Mouse (Mus musculus) urinary bladder, postnatal 4 days (tissue): Measurements from ENCODE around the gene Gm20425.
"Not testable (repeated sequence)": the region's sequence is repeated elsewhere in the genome, so short reads cannot be mapped to it uniquely, and the experiment has no call there.

Experiments
- DNase-seq, 2 experiments: peaks; one replicate each; pipeline ENCODE4 v3.0.0; 2021 to 2022; ENCODE audit warnings: low spot score in 2 of 2

The Gm20425 gene

GRCm38 (mm10) chr9:103224721-103225120 lies 5.4 kb downstream of the Gm20425 start:
- no peak for DNase-seq

DNA sequence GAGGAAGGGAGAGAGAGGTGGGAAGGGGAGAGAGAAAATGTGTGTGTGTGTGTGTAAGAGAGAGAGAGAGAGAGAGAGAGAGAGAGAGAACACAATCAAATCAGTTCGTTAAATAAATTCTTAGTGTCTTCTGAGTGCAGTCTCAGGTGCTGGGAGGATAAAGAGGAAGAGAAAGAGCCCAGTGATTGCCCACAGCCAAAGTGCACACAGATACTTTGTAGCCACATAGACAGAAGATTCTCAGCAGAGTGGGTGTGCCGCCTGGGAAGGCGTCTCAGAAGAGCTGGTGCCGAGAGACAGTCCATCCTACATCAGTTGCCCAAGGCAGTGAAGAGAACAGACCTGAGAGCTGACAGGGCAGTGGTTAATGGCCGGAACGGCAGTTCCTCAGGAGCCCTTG lies 15.8 kb downstream of the Gm20425 start:
- no peak for DNase-seq

- DNase-seq, result no peak
Observed at GRCm38 (mm10) chr9:103213631-103214030, 16.5 kb downstream of the Gm20425 start.

DNA sequence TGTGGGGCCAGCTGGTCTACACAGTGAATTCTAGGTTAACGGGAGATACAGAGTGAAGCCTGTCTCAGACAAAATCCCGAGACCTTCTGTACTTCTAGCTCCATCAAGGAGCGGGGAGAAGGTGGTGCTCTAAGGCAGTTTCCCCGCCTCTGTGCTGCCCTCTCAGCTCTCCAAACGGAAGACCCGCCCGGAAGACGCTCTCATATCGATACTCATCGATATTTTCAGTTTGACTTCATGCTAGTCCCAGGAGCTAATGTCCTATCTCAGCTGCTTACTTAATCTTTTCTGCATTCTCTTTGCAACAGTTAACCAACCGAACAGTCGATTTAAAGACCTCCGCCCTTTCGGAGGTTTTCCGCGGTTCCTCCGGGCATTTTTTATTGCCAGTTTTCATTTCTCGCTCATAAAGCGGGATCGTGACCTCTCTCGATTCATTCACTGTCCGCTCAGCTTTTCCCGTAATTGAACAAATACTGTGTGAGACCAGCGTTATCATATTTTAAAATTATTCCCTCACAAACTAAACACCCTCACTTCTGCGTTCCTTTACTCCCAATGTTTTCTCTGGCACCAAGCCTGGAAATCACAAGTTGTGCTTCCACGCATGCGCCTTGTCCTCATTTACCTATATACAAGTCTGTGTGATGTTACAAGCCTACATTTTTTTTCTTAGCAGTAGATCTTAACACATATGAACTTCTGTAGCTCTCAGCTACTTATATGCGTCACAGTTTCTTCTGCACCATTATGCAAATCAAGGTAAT lies 17.3 kb downstream of the Gm20425 start:
- no peak for DNase-seq

DNA sequence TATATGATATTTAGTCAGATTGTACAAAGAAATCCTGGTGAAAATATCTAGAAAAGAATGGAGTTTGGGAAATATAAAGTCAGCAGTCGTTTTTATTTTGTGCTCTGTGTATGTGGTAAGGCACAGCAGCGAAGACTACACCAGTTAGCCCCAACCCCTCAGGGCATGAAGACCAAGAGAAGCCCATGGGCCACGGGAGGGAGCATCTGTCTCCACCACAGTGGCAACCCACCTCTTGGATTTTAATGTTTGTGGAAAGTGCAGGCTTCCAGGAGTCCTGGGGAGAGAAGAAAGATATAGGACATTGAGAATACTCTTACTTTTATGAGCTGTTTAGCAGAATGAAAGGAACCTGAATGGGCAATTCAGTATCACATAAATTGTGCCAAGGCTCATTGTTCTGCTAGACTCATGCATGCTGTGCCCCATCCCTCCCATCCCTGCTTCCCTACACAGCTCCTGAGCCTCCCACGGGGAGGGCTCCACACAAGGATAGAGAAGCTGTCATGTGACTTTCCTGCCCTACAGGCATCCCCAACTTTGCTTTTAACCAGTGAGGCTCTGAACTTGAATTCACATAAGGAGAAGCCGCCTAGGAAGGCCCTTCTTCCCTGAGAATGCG lies 21.2 kb downstream of the Gm20425 start:
- no peak for DNase-seq

- peak in 1 of 2 experiments; percentile 44 for DNase-seq
Observed at GRCm38 (mm10) chr9:103207846-103208245, 22.3 kb downstream of the Gm20425 start.

- no peak for DNase-seq
Observed at GRCm38 (mm10) chr9:103205786-103206185, 24.3 kb downstream of the Gm20425 start.

- peak; percentile 88 to 93 for DNase-seq
Observed at GRCm38 (mm10) chr9:103201561-103202260, 28.4 kb downstream of the Gm20425 start, which contains the start of gene Srprb. Srprb (minus strand) TSS chr9:103202137.

DNA sequence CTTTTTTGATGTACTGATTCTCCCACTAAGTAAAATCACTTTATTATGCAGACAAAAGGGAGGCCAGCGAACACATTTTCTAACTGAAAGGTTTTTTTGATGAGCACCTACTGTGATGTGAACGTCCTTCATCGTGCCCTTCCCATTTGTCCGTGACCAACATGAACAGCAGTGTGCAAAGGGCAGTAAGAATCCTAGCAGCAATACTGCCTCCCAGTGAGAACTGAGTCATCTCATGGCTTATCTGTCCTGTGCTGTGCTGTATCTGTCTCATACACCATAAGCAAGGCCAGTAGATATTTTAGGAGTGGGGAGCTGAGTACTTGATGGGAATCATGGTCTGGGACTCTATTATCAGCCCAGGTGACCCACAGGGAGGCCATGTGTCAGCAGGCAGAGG lies 41.7 kb downstream of the Gm20425 start:
- DNase-seq, result no peak

- no peak for DNase-seq
Observed at GRCm38 (mm10) chr9:103186747-103187146, 43.4 kb downstream of the Gm20425 start.

DNA sequence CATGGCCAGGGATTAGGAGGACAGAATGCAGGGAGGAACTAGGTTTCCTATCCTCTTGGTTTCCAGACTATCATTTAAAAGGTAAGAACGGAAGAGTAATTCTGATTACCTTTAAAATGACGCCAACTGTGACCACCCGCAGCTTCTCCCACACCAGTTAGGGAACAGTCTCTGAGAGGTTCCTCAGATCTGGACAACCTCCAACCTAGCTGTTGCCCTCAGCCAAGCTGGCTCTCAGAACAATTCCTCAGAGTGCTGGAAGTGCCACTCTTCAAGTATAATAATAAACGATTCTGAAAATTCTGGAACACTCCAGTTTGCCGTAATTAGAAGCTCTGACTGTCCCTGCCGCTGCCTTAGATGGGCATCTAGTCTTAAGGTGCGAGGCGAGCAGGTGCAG lies 44.2 kb downstream of the Gm20425 start:
- no peak for DNase-seq

GRCm38 (mm10) chr9:103184855-103185254 lies 45.3 kb downstream of the Gm20425 start:
- no peak for DNase-seq

GRCm38 (mm10) chr9:103181886-103182285 lies 48.2 kb downstream of the Gm20425 start:
- DNase-seq, result no peak

GRCm38 (mm10) chr9:103180807-103181565 lies 49.1 kb downstream of the Gm20425 start:
- peak; percentile 70 to 75 for DNase-seq

- peak; percentile 68 to 71 for DNase-seq
Observed at GRCm38 (mm10) chr9:103180303-103180702, 49.8 kb downstream of the Gm20425 start.

DNA sequence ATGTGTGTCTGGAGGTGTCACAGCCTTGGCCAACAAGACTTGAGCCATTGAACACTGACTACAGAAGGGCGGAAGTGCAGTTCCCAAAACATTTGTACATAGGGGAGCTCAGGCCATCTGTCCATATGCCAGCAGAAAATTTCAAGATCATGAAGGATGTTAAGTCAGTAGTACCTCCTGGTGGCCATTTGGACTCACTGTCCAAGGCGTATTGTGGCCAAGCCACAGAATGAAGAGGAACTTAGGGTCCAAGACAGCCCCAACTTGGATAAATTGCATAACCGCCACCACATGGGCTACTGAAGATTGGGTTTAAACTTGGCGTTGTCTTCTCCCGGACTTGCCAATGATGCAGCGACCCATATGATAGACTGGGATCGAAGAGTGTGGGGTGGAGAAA lies 54.4 kb downstream of the Gm20425 start:
- DNase-seq, result no peak

DNA sequence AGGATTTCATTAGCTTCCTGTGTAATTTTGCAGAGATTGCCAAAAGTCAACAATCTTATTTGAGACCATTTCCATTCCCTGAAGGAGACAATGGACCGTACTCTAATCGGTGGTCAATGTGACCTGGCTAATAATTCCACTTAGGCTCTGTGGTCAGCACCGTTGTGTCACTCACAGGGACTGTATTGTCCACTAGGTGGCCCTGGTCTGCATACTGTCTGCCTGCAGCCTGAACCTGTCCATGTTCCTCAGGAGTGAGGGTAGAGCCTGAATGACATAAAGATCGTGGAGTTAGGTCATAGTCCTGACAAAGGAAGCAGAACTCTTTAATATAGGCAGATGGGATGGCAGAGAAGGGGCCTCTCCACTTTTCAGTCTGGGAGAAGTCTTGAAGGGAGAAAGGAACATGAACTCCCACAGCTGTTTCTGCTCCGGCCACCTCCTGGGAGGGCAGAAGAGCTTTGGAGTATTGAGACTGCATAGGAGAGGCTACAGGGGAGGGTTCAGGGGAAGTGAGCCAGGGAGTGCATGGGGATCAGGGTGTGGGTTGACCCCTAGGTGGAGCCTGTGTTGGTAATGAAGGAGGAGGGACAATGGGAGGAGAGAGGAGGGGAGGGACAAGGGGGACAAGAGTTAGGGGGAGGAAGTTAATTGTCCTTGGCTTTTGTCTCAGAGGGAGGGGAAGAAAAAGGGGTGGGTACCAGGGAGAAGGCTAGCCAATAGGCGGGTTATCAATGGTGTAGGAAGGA lies 55.2 kb downstream of the Gm20425 start:
- DNase-seq, result no peak

DNA sequence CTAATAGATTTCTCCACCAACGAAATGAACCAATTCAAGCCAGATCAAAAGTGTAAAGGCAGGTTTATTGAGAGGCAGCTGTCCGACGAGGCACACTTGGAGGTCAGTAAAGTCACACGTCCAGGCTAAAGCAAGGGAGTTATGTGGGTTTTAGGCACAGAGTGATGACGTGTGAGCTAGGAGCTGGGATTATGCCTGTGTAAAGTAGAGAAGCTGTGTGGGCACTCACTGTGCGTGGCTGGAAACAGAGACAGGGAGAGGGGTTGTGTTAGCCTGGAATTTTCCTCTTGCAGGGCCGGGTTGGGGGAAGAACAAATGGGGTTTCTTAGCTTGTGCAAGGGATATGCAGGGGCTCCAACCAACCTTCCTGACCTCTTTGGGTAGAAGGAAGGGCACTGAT lies 61.3 kb downstream of the Gm20425 start:
- DNase-seq, result no peak

DNA sequence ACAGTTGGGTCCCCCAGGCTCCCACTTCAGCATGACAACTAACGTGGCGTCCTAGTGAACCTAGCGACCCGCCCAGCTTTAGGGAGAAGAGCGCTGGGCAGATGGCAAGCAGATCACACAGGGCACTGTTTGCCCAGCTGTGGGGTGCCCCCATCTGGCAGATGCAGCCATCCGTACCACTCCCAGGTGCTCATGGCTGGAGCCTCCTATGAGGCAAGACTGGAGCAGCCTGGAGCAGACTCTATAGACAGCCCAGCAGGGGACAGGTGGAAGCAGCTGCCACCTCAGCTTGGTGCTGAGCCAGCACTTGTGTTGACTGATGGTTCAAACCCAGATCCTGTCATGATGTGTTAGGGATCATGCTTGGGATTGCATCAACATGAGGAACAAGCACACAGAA lies 62.1 kb downstream of the Gm20425 start:
- no peak for DNase-seq

GRCm38 (mm10) chr9:103163806-103164205 lies 66.3 kb downstream of the Gm20425 start:
- DNase-seq, result no peak

DNA sequence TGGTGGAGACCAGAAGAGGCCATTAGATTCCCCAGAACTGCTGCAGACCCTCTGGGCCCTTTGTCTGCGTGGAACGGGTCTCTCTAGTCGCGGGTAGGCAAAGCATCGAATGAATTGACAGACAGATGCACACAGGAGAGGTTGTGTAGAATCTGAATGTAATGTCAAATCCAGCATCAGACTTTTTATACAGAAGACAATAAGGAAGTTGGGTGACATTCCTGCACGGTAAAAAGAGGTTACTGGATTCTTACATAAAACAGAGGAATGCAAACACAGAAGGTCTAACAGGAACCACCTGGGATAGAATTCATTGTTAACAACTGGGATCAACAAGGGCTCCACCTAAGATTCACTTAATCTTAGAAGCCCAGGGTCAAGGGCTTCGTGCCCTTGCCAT lies 74.9 kb downstream of the Gm20425 start:
- not testable (repeated sequence) for DNase-seq
